Mouse (Mus musculus): ENCODE data around the gene Nptxr. TPM values are rescaled to one million over a fixed set of nuclear protein-coding genes. Genes with fewer than 3 reads are reported as not detected.

Nptxr gene
- polyA plus RNA-seq, 1 experiment from 2014 or later, result 2.2 TPM

DNA sequence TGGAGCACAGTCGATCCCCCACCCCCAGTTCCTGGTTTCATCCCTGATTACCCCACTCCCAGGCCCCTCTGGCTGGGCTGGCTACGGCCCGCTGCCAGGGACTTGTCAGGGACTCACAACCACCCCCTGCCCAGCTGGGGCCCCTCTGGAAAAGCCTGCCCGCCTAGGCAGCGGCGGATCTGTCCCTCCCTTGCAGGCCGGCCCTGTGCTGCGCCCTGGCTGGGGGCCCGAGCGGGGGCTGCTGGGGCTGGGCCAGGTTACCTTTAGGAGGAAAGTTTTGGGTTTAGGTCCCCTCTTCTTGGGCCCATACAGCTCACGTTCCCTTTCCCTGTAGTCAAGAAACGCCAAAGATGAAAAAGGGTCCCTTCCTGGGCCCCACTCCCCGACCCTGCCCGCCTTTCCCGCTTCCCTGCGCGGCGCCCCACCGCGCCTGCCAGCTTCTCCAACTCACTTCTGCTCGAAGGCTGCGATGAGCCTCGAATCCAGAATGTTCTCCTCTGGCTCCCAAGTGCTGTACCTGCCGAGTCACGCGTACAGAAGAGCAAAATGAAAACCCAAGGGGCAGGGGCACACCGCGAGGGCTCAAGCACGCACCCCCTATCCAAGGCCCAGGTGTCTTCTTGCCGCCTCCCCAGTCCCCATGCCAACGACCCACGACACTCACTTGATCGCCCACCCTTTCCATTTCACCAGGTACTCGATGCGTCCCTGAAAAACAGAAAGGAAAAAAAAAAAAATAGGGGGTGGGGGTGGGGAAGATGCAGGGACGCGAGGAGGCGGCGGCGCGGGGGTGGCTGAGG is 28.9 kb upstream of the Nptxr start:
- DNase-seq (ENCODE audit: low spot score) (peak; percentile 77), ATAC-seq (replicated peaks; ENCODE audit: low FRiP score, low TSS enrichment, low read depth) (peak; percentile 17; the same call in 1 of the 2 replicates)
- Histone ChIP-seq H3K36me3 (ENCODE audit: control insufficient read depth, insufficient read depth, low read length) (peaks cover 18% of the 10 kb centered on the region), H3K27me3 (replicated peaks; ENCODE audit: control insufficient read depth, insufficient read depth, low read length) (no peaks in the 10 kb centered on the region), H3K9ac (ENCODE audit: low read length) (peak overlapping the region; percentile 81), H3K27ac (ENCODE audit: low read depth) (peak overlapping the region; percentile 83), H3K9me3 (ENCODE audit: control insufficient read depth, low read length) (no peaks in the 10 kb centered on the region), H3K4me1 (replicated peaks; ENCODE audit: control insufficient read depth, insufficient read depth, low read length) (peaks cover 18% of the 10 kb centered on the region), H3K4me2 (ENCODE audit: low read length) (peak overlapping the region; percentile 72), H3K4me3 (ENCODE audit: low read depth, low read length) (peak overlapping the region; percentile 74)
- 1% methylated on average over 39 of the region's 41 CpGs for WGBS

DNA sequence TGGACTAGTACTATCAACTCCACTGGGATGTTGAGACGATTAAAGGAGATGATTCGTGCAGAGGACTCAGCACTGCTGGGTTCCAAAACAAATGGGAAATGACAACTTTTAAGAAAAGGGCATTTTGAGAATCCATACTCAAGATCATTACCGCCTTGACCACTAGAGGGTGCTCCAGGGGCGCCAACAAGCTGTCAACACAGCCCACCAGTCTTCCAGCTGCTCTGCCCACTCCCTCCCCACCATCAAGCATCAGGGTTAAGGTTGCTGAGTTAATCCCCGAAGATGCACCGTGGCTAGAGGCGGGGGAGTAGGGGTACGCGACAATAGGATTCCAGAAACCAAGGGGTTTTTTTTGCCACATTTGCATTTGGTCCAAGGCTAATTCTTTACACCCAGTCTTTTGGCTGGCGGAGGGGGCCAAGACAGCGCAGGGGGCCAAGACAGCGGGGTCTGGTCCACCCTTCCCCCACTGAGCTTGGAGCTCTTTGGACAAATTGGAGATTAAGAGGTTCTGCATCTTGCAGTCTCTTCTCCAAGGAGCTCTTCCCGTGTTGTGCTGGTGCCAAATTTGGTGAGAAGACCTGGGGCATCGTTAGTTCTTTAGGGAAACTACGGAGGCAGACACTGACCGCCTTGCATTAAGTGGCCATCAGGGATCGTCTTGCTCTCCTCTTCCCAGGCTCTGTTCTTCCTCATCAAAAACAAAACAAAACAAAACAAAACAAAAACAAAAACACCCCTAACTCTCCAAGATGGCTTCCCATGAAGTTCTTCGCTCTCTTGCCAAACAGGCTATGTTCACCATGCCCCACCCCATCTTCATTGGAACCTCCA is 27.7 kb upstream of the Nptxr start:
- Histone ChIP-seq H3K27me3 (replicated peaks; ENCODE audit: control insufficient read depth, insufficient read depth, low read length) (no peaks in the 10 kb centered on the region), H3K4me2 (ENCODE audit: low read length) (peak overlapping the region; percentile 72), H3K9me3 (ENCODE audit: control insufficient read depth, low read length) (no peaks in the 10 kb centered on the region), H3K9ac (ENCODE audit: low read length) (peak overlapping the region; percentile 81; the same call in 1 of the 2 replicates), H3K27ac (ENCODE audit: low read depth) (no peak overlapping the region; the same call in 1 of the 2 replicates), H3K4me1 (replicated peaks; ENCODE audit: control insufficient read depth, insufficient read depth, low read length) (peaks cover 18% of the 10 kb centered on the region), H3K36me3 (ENCODE audit: control insufficient read depth, insufficient read depth, low read length) (peaks cover 30% of the 10 kb centered on the region), H3K4me3 (ENCODE audit: low read depth, low read length) (peak overlapping the region; percentile 74)
- no peak for ATAC-seq (replicated peaks; ENCODE audit: low FRiP score, low TSS enrichment, low read depth)
- WGBS, result 35% methylated on average over 18 of the region's 18 CpGs
- peak; percentile 91 for DNase-seq (ENCODE audit: low spot score)

DNA sequence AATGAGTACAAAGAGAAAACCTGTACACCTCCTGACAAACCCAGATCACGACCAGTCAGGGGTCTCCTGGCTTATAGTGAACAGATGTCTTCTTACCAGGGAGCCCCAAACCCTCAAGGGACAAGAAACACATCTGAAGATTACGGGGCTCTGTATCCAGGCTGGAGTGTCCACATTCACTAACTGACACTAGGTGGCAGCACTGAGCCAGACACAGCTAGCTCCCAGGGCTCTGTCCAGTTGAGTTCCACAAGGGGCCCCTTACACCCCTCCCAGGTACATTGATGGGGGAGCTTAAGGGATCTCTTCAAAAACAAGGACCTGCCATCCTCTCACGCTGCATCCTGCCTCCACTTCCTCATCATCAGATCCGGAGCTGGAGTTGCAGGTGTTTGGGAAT is 25.8 kb upstream of the Nptxr start:
- Histone ChIP-seq H3K4me3 (ENCODE audit: low read depth, low read length) (no peak overlapping the region), H3K4me1 (replicated peaks; ENCODE audit: control insufficient read depth, insufficient read depth, low read length) (peaks cover 18% of the 10 kb centered on the region), H3K9me3 (ENCODE audit: control insufficient read depth, low read length) (no peaks in the 10 kb centered on the region), H3K27me3 (replicated peaks; ENCODE audit: control insufficient read depth, insufficient read depth, low read length) (no peaks in the 10 kb centered on the region), H3K36me3 (ENCODE audit: control insufficient read depth, insufficient read depth, low read length) (peaks cover 40% of the 10 kb centered on the region), H3K27ac (ENCODE audit: low read depth) (no peak overlapping the region), H3K9ac (ENCODE audit: low read length) (no peak overlapping the region), H3K4me2 (ENCODE audit: low read length) (no peak overlapping the region)
- WGBS, result 14% methylated on average over 4 of the region's 4 CpGs
- no peak for ATAC-seq (replicated peaks; ENCODE audit: low FRiP score, low TSS enrichment, low read depth)
- DNase-seq (ENCODE audit: low spot score), result peak; percentile 89

DNA sequence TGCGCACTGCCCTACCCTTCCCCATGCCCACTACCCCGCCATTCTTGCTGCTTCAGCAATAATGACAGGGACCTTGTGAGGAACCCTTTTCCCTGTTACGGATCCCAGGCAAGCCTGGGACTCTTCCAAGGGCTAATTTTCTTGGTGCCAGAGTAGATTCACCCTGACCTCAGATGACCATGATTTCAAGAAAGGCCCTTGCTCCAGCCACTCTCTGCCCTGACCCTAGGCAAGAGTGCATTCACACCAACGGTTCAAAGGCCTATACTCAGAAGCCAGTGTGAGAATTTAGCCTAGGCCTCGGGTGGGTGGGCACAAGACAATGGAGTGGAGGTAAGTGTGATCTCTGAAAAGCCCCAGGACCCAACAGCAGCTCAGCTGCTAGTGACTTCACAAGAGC is 24.9 kb upstream of the Nptxr start:
- Histone ChIP-seq H3K4me3 (ENCODE audit: low read depth, low read length) (no peak overlapping the region), H3K4me2 (ENCODE audit: low read length) (no peak overlapping the region), H3K36me3 (ENCODE audit: control insufficient read depth, insufficient read depth, low read length) (peaks cover 44% of the 10 kb centered on the region), H3K27ac (ENCODE audit: low read depth) (no peak overlapping the region), H3K4me1 (replicated peaks; ENCODE audit: control insufficient read depth, insufficient read depth, low read length) (peaks cover 16% of the 10 kb centered on the region), H3K9me3 (ENCODE audit: control insufficient read depth, low read length) (no peaks in the 10 kb centered on the region), H3K9ac (ENCODE audit: low read length) (no peak overlapping the region), H3K27me3 (replicated peaks; ENCODE audit: control insufficient read depth, insufficient read depth, low read length) (no peaks in the 10 kb centered on the region)
- DNase-seq (ENCODE audit: low spot score) (no peak), ATAC-seq (replicated peaks; ENCODE audit: low FRiP score, low TSS enrichment, low read depth) (no peak)
- WGBS, result 80% methylated on average over 5 of the region's 5 CpGs

DNA sequence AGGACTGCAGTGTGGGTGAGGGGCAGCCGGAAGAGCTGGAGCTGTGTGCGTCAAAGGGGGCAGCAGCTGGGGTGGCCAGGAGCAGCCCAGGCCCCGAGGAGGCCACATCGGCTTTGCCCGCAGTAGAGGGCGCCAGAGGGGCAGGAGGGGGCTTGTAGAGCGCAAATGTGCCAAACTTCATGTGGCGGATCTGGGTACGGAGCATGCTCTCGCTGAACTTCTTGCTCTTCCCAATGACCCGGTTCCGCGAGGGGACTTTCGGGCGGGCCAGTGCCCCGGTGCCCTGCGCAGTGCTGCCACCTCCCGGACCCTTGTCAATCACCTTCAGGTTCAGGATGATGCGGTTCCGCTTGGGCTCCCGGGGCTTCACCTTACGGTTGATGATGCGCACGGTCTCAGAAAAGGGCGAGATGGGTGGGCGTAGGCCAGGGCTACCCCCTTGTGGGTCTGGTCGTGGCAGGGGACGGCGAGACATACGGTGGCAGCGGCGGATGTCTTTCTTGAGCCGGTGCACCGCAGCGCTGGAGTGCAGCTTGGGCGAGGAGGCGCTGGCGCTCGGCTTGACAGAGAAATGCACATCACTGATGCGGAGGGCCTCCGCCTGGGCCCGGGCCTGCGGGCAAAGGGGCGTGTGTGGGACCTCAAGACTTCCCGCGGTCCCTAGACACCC is 23.9 kb upstream of the Nptxr start:
- no peaks in the 10 kb centered on the region for H3K27me3 ChIP-seq (replicated peaks; ENCODE audit: control insufficient read depth, insufficient read depth, low read length)
- DNase-seq (ENCODE audit: low spot score), result no peak
- 63% methylated on average over 46 of the region's 46 CpGs for WGBS
- no peak for ATAC-seq (replicated peaks; ENCODE audit: low FRiP score, low TSS enrichment, low read depth)
- H3K4me2 ChIP-seq (ENCODE audit: low read length), result no peak overlapping the region
- H3K27ac ChIP-seq (ENCODE audit: low read depth), result no peak overlapping the region
- H3K9me3 ChIP-seq (ENCODE audit: control insufficient read depth, low read length), result no peaks in the 10 kb centered on the region
- no peak overlapping the region for H3K9ac ChIP-seq (ENCODE audit: low read length)
- H3K4me1 ChIP-seq (replicated peaks; ENCODE audit: control insufficient read depth, insufficient read depth, low read length), result peaks cover 16% of the 10 kb centered on the region
- H3K4me3 ChIP-seq (ENCODE audit: low read depth, low read length), result no peak overlapping the region
- H3K36me3 ChIP-seq (ENCODE audit: control insufficient read depth, insufficient read depth, low read length), result peaks cover 46% of the 10 kb centered on the region

DNA sequence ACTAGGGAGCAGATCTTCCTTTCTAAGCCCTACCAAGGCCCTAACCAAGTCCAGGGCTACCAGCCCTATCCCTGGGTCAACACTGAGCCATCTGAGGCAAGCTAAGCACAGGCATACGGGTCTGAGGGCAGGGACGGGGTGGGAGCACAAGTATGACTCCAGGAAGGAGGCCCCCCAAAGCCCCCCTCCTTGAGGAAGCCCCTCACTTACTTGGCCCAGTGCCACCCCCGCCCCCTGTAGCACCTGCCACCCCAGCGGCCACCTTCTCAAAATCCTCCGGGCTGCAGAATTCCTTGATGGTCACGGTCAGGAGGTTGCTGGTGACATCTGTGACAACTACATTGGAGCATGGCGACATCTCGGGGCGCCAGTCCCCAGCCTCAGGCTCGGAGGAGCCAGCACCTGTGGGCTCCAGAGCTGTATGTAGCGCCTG is 23.2 kb upstream of the Nptxr start:
- H3K9ac ChIP-seq (ENCODE audit: low read length), result no peak overlapping the region
- H3K4me2 ChIP-seq (ENCODE audit: low read length), result no peak overlapping the region
- no peak for ATAC-seq (replicated peaks; ENCODE audit: low FRiP score, low TSS enrichment, low read depth)
- H3K27ac ChIP-seq (ENCODE audit: low read depth), result no peak overlapping the region
- peaks cover 16% of the 10 kb centered on the region for H3K4me1 ChIP-seq (replicated peaks; ENCODE audit: control insufficient read depth, insufficient read depth, low read length)
- no peaks in the 10 kb centered on the region for H3K9me3 ChIP-seq (ENCODE audit: control insufficient read depth, low read length)
- no peak for DNase-seq (ENCODE audit: low spot score)
- H3K4me3 ChIP-seq (ENCODE audit: low read depth, low read length), result no peak overlapping the region
- 86% methylated on average over 11 of the region's 11 CpGs for WGBS
- H3K36me3 ChIP-seq (ENCODE audit: control insufficient read depth, insufficient read depth, low read length), result peaks cover 53% of the 10 kb centered on the region
- no peaks in the 10 kb centered on the region for H3K27me3 ChIP-seq (replicated peaks; ENCODE audit: control insufficient read depth, insufficient read depth, low read length)

DNA sequence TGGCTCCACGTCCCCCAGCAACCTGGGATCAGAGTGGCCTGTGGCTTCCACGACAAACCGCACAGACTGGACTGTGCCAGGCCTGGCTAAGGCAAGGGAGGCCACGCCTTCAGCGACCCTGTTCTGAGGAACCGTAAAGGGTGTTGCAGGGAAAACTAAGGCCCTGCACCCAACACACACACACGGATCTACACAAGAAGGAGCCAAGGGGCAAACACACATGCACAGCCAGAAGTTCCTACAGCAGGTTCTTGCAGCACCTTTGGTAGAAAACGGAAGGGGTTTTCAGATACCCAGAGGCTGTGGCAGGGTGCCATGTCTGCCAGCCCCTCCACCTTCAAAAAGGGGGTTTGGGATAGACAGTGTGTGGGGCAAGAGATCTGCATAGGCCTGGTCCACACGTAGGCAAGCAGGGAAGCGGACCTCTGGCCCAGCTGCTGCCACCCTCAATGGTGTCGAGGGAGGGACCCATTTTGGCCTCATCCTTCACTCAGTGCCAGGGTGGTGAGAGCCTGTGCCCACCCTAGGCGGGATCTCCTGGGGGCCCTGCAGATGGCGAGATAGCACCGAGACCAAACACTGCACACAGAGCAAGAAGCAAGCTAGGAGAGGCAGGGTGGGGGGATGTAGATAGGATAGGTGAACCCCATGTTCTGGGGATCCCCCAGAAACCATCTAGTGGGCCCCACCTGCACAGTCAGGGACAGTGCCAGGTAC is 22.7 kb upstream of the Nptxr start:
- no peak overlapping the region for H3K4me2 ChIP-seq (ENCODE audit: low read length)
- H3K4me3 ChIP-seq (ENCODE audit: low read depth, low read length), result no peak overlapping the region
- ATAC-seq (replicated peaks; ENCODE audit: low FRiP score, low TSS enrichment, low read depth) (no peak), DNase-seq (ENCODE audit: low spot score) (no peak)
- H3K9ac ChIP-seq (ENCODE audit: low read length), result no peak overlapping the region
- peaks cover 53% of the 10 kb centered on the region for H3K36me3 ChIP-seq (ENCODE audit: control insufficient read depth, insufficient read depth, low read length)
- no peak overlapping the region for H3K27ac ChIP-seq (ENCODE audit: low read depth)
- whole genome bisulfite sequencing, result 91% methylated on average over 14 of the region's 14 CpGs
- no peaks in the 10 kb centered on the region for H3K9me3 ChIP-seq (ENCODE audit: control insufficient read depth, low read length)
- H3K4me1 ChIP-seq (replicated peaks; ENCODE audit: control insufficient read depth, insufficient read depth, low read length), result peaks cover 10% of the 10 kb centered on the region; the same call in 1 of the 2 replicates
- no peaks in the 10 kb centered on the region for H3K27me3 ChIP-seq (replicated peaks; ENCODE audit: control insufficient read depth, insufficient read depth, low read length)
